Mouse (Mus musculus) heart, embryonic 14.5 days (tissue): ENCODE results near the gene Ank3. TPM values are rescaled to one million over a fixed set of nuclear protein-coding genes. Genes with fewer than 3 reads are reported as not detected.
A peak's percentile ranks its signal among the peaks of the same experiment; 100 is the strongest.
"Not testable (repeated sequence)": the region's sequence is repeated elsewhere in the genome, so short reads cannot be mapped to it uniquely, and the experiment has no call there.

Experiments used
- ATAC-seq: fragments of 200-750 bp; cut with Nextera tagmentation; 2 replicates; pipeline ENCODE4 v1.8.0; 2017; ENCODE audit warnings: low read depth, moderate TSS enrichment; ENCODE audit not compliant: insufficient number of reproducible peaks, insufficient read depth, low FRiP score
- H3K27ac ChIP-seq, 2 experiments: fragments of 200-500 bp in 1 of 2; fragments of 300-500 bp in 1 of 2; sonication (generic) in 1 of 2; replicated peaks in 1 of 2; 2 replicates each; pipeline ENCODE4 v1.5.1; 2012 to 2014; ENCODE audit warnings: low read depth in 2 of 2, low read length in 2 of 2, control low read depth in 1 of 2, mild to moderate bottlenecking in 1 of 2, mixed read lengths in 1 of 2; ENCODE audit not compliant: control insufficient read depth in 1 of 2, insufficient read depth in 1 of 2
- H3K27me3 ChIP-seq: fragments of 300-500 bp; sonication (generic); 2 replicates; pipeline ENCODE4 v1.6.1; 2014; ENCODE audit warnings: mild to moderate bottlenecking, low read length, control low read depth; ENCODE audit not compliant: control insufficient read depth, insufficient read depth
- H3K36me3 ChIP-seq: fragments of 300-500 bp; sonication (generic); 2 replicates; pipeline ENCODE4 v1.6.1; 2014; ENCODE audit warnings: mild to moderate bottlenecking, control low read depth, low read length, mixed read lengths; ENCODE audit not compliant: control insufficient read depth, insufficient read depth
- H3K4me1 ChIP-seq, 2 experiments: fragments of 200-500 bp in 1 of 2; fragments of 300-500 bp in 1 of 2; sonication (generic) in 1 of 2; 2 replicates each; pipeline ENCODE4 v1.6.1; 2012 to 2014; ENCODE audit warnings: low read length in 2 of 2, control low read depth in 1 of 2, mixed read lengths in 1 of 2; ENCODE audit not compliant: control insufficient read depth in 2 of 2, insufficient read depth in 2 of 2
- H3K4me2 ChIP-seq: fragments of 300-500 bp; sonication (generic); 2 replicates; pipeline ENCODE4 v1.6.1; 2014; ENCODE audit warnings: mild to moderate bottlenecking, low read length
- H3K4me3 ChIP-seq, 2 experiments: fragments of 200-500 bp in 1 of 2; fragments of 300-500 bp in 1 of 2; sonication (generic) in 1 of 2; 2 replicates each; pipeline ENCODE4 v1.5.1; 2012 to 2014; ENCODE audit warnings: low read length in 2 of 2, mild to moderate bottlenecking in 2 of 2, control low read depth in 1 of 2, low read depth in 1 of 2, moderate library complexity in 1 of 2; ENCODE audit not compliant: control insufficient read depth in 1 of 2, insufficient read depth in 1 of 2
- H3K9ac ChIP-seq: fragments of 300-500 bp; sonication (generic); 2 replicates; pipeline ENCODE4 v1.6.1; 2014; ENCODE audit warnings: mild to moderate bottlenecking, low read length
- H3K9me3 ChIP-seq: fragments of 300-500 bp; sonication (generic); 2 replicates; pipeline ENCODE4 v1.6.1; 2016; ENCODE audit warnings: low read length, control low read depth; ENCODE audit not compliant: control insufficient read depth
- WGBS: fragments of 180-500 bp; shearing (Covaris S2); extraction: QIAGEN DNeasy Blood & Tissue Kit; methylation state at CpG from one replicate; pipeline ENCODE4 v1.1.7; 2014; 5-methylcytosine and 5-hydroxymethylcytosine counted together
- polyA plus RNA-seq: library from polyadenylated mRNA; unstranded; fragments of >200 nt; fragmentation: Nextera tagmentation; extraction: Ambion mirVana; gene quantifications from 2 replicates; pipeline ENCODE4 v1.2.1, GENCODE M21; 2014

Gene Ank3
- polyA plus RNA-seq, 1 experiment from 2014 or later: 43.2 TPM

- Histone ChIP-seq H3K4me2 (no peak overlapping the region), H3K9me3 (no peaks in the 10 kb centered on the region), H3K4me3 (no peak overlapping the region), H3K27ac (no peak overlapping the region), H3K4me1 (no peaks in the 10 kb centered on the region), H3K27me3 (no peaks in the 10 kb centered on the region), H3K36me3 (peaks cover 67% of the 10 kb centered on the region), H3K9ac (no peak overlapping the region)
- WGBS: 95% methylated on average over 8 of the region's 8 CpGs
- no peak for ATAC-seq
Measured at GRCm38 (mm10) chr10:69898821-69899220, 500.2 kb downstream of the Ank3 start.

- Histone ChIP-seq H3K4me3 (no peak overlapping the region), H3K27me3 (no peaks in the 10 kb centered on the region), H3K36me3 (peaks cover 65% of the 10 kb centered on the region), H3K9me3 (no peaks in the 10 kb centered on the region), H3K9ac (no peak overlapping the region), H3K4me1 (no peaks in the 10 kb centered on the region), H3K4me2 (no peak overlapping the region), H3K27ac (no peak overlapping the region)
- ATAC-seq: no peak
- 76% methylated on average over 3 of the region's 3 CpGs for WGBS
Measured at GRCm38 (mm10) chr10:69899788-69900187, 501.2 kb downstream of the Ank3 start.

- WGBS: 87% methylated on average over 6 of the region's 6 CpGs
- ATAC-seq: no peak
- peaks cover 51% of the 10 kb centered on the region for H3K36me3 ChIP-seq
Measured at GRCm38 (mm10) chr10:69902024-69902423, 503.5 kb downstream of the Ank3 start.

GRCm38 (mm10) chr10:69904321-69904720 is 505.7 kb downstream of the Ank3 start:
- Histone ChIP-seq H3K9me3 (no peaks in the 10 kb centered on the region), H3K4me3 (no peak overlapping the region), H3K4me1 (no peaks in the 10 kb centered on the region), H3K9ac (no peak overlapping the region), H3K4me2 (no peak overlapping the region), H3K27ac (no peak overlapping the region), H3K27me3 (no peaks in the 10 kb centered on the region), H3K36me3 (peaks cover 36% of the 10 kb centered on the region)
- WGBS: 28% methylated on average over 10 of the region's 10 CpGs
- ATAC-seq: no peak

More at GRCm38 (mm10) chr10:69902024-69902423, 503.5 kb downstream of the Ank3 start:
- Histone ChIP-seq H3K27me3 (no peaks in the 10 kb centered on the region), H3K4me3 (no peak overlapping the region), H3K4me2 (no peak overlapping the region), H3K4me1 (no peaks in the 10 kb centered on the region), H3K27ac (no peak overlapping the region), H3K9me3 (no peaks in the 10 kb centered on the region), H3K9ac (no peak overlapping the region)

GRCm38 (mm10) chr10:69907795-69908764 is 509.5 kb downstream of the Ank3 start:
- no peak overlapping the region for H3K9ac ChIP-seq
- no peaks in the 10 kb centered on the region for H3K27me3 ChIP-seq
- H3K9me3 ChIP-seq: no peaks in the 10 kb centered on the region
- 62% methylated on average over 12 of the region's 12 CpGs for WGBS
- H3K36me3 ChIP-seq: 0 out of 2 replicates have a peak, but pooled peaks cover 5% of the 10 kb centered on the region
- H3K4me3 ChIP-seq: no peak overlapping the region
- H3K4me2 ChIP-seq: no peak overlapping the region
- peaks cover 5 to 8% of the 10 kb centered on the region in 2 experiments for H3K4me1 ChIP-seq
- peak; percentile 67; the same call in 1 of the 2 replicates for ATAC-seq
- H3K27ac ChIP-seq: no peak overlapping the region

- ATAC-seq: no peak
- no peak overlapping the region for H3K4me3 ChIP-seq
- no peak overlapping the region for H3K9ac ChIP-seq
- H3K4me1 ChIP-seq: peaks cover 5 to 8% of the 10 kb centered on the region in 2 experiments
- H3K27ac ChIP-seq: peak overlapping the region; percentile 40 to 77; a peak in 2 of 4 replicates
- H3K36me3 ChIP-seq: 0 out of 2 replicates have a peak, but pooled peaks cover 3% of the 10 kb centered on the region
- H3K27me3 ChIP-seq: no peaks in the 10 kb centered on the region
- H3K4me2 ChIP-seq: 0 out of 2 replicates have a peak overlapping the region, but pooled peaks have one; percentile 22
- H3K9me3 ChIP-seq: no peaks in the 10 kb centered on the region
- 53% methylated on average over 4 of the region's 4 CpGs for WGBS
Measured at GRCm38 (mm10) chr10:69909856-69910255, 511.3 kb downstream of the Ank3 start.

- peak; percentile 44 for ATAC-seq
- H3K27me3 ChIP-seq, H3K4me1 ChIP-seq, H3K36me3 ChIP-seq, H3K9me3 ChIP-seq, H3K4me3 ChIP-seq, H3K9ac ChIP-seq: not testable (repeated sequence)
- 0 out of 2 replicates have a peak overlapping the region, but pooled peaks have one; percentile 22 for H3K4me2 ChIP-seq
- 1% methylated on average over 4 of the region's 6 CpGs for WGBS
- H3K27ac ChIP-seq: peak overlapping the region; percentile 40 to 77; a peak in 3 of 4 replicates
Measured at GRCm38 (mm10) chr10:69910304-69910703, 511.7 kb downstream of the Ank3 start.
